28 mouse cellular contexts compared by ENCODE assay signal in the genomic region with DNA sequence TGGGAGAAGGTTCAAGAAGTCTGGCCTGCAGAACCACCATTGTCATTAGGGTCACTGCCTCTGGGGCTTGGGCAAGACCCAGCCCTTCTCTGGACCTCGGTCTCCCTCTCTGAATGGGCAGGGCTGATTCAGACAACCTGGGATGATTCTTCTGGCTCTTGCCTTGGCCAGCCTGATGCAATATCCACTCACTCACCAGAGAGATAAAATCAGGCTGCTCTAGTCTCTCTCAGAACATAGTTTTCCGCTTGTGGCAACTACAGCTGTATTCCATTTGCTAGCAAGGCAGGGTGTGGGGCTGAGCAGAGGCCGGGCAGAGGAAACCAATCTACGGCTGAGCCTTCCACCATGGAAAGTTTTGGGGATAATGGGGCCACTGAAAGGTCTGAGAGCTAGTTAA. TPM values are rescaled to one million over a fixed set of nuclear protein-coding genes. Genes with fewer than 3 reads are reported as not detected.
DNase-seq lines count a peak whose midpoint lies in the region; ATAC-seq and TF ChIP-seq lines count a peak whose summit lies in the region.
"Had no signal": no experiment of that assay in that cellular context is flagged by ENCODE, and none has a peak within 500 bp of the region (broad histone marks: within the 10 kb centered on the region; RNA-seq: fewer than 3 reads in every experiment).

No protein-coding gene starts in this region.

- H3K4me2 ChIP-seq in limb, embryonic 15.5 days, result no peak overlapping the region
- no peak overlapping the region for H3K4me2 ChIP-seq in lung, postnatal 0 days (replicated peaks; ENCODE audit: low read depth, low read length)
- no peak overlapping the region for H3K4me2 ChIP-seq in embryonic facial prominence, embryonic 15.5 days (replicated peaks)
- H3K4me2 ChIP-seq in liver, postnatal 0 days (ENCODE audit: low read depth, low read length), result no peak overlapping the region
- H3K4me2 ChIP-seq: forebrain, embryonic 13.5 days; hindbrain, embryonic 12.5 days had no signal

- peaks cover 77% of the 10 kb centered on the region for H3K36me3 ChIP-seq in limb, embryonic 15.5 days
- no peaks in the 10 kb centered on the region for H3K36me3 ChIP-seq in limb, embryonic 10.5 days
- peaks cover 12% of the 10 kb centered on the region; the same call in 1 of the 2 replicates for H3K36me3 ChIP-seq in lung, postnatal 0 days (ENCODE audit: insufficient read depth, low read length)
- peaks cover 60% of the 10 kb centered on the region for H3K36me3 ChIP-seq in embryonic facial prominence, embryonic 15.5 days
- peaks cover 14% of the 10 kb centered on the region for H3K36me3 ChIP-seq in liver, postnatal 0 days (replicated peaks; ENCODE audit: insufficient read depth, low read length)
- H3K36me3 ChIP-seq: G1E; heart, embryonic 10.5 days; hindbrain, embryonic 12.5 days had no signal

- no peak for ATAC-seq in limb, embryonic 15.5 days (ENCODE audit: insufficient number of reproducible peaks, low FRiP score, low TSS enrichment, low read depth)
- peak; percentile 79 for ATAC-seq in lung, postnatal 0 days
- ATAC-seq in embryonic facial prominence, embryonic 15.5 days (ENCODE audit: insufficient number of reproducible peaks, low FRiP score, low TSS enrichment, low read depth), result peak; percentile 17; the same call in 1 of the 2 replicates
- ATAC-seq in liver, postnatal 0 days, result no peak
- ATAC-seq: CD4-positive, CD25-positive, alpha-beta regulatory T cell, adult 4 months; forebrain, embryonic 13.5 days; forebrain, postnatal 0 days; hindbrain, embryonic 16.5 days had no signal

- H3K27me3 ChIP-seq in limb, embryonic 15.5 days, result no peaks in the 10 kb centered on the region
- no peaks in the 10 kb centered on the region for H3K27me3 ChIP-seq in limb, embryonic 10.5 days (ENCODE audit: low read depth, poor library complexity, severe bottlenecking)
- H3K27me3 ChIP-seq in lung, postnatal 0 days (replicated peaks; ENCODE audit: insufficient read depth, low read length), result no peaks in the 10 kb centered on the region
- H3K27me3 ChIP-seq in embryonic facial prominence, embryonic 15.5 days, result no peaks in the 10 kb centered on the region
- no peaks in the 10 kb centered on the region for H3K27me3 ChIP-seq in liver, postnatal 0 days (ENCODE audit: insufficient read depth, low read length)
- H3K27me3 ChIP-seq: forebrain, embryonic 13.5 days; hindbrain, embryonic 12.5 days had no signal

- TF ChIP-seq CTCF in lung, postnatal 0 days (IDR thresholded peaks at IDR 0.05), result no peak
- no peak for TF ChIP-seq CTCF in liver, postnatal 0 days (IDR thresholded peaks at IDR 0.05; ENCODE audit: low read depth)

- no peak overlapping the region for H3K4me3 ChIP-seq in limb, embryonic 15.5 days
- H3K4me3 ChIP-seq in limb, embryonic 10.5 days, result no peak overlapping the region
- no peak overlapping the region for H3K4me3 ChIP-seq in lung, postnatal 0 days (ENCODE audit: low read depth, low read length)
- no peak overlapping the region for H3K4me3 ChIP-seq in embryonic facial prominence, embryonic 15.5 days (replicated peaks)
- no peak overlapping the region for H3K4me3 ChIP-seq in liver, postnatal 0 days (ENCODE audit: low read depth, low read length)
- H3K4me3 ChIP-seq: forebrain, embryonic 13.5 days; heart, embryonic 10.5 days; hindbrain, embryonic 12.5 days had no signal

- H3K4me1 ChIP-seq in limb, embryonic 15.5 days, result peaks cover 20% of the 10 kb centered on the region; the same call in 1 of the 2 replicates
- H3K4me1 ChIP-seq in limb, embryonic 10.5 days, result peaks cover 7% of the 10 kb centered on the region
- H3K4me1 ChIP-seq in lung, postnatal 0 days (ENCODE audit: insufficient read depth, low read depth, low read length), result no peaks in the 10 kb centered on the region
- peaks cover 23% of the 10 kb centered on the region for H3K4me1 ChIP-seq in embryonic facial prominence, embryonic 15.5 days
- H3K4me1 ChIP-seq in liver, postnatal 0 days (ENCODE audit: insufficient read depth), result no peaks in the 10 kb centered on the region

- H3K9ac ChIP-seq in limb, embryonic 15.5 days, result no peak overlapping the region
- H3K9ac ChIP-seq in lung, postnatal 0 days (replicated peaks; ENCODE audit: low read depth), result no peak overlapping the region
- no peak overlapping the region for H3K9ac ChIP-seq in embryonic facial prominence, embryonic 15.5 days
- H3K9ac ChIP-seq in liver, postnatal 0 days (replicated peaks), result no peak overlapping the region
- H3K9ac ChIP-seq: forebrain, embryonic 13.5 days; forebrain, postnatal 0 days; hindbrain, embryonic 12.5 days had no signal

- 55% methylated on average over 4 of the region's 4 CpGs for WGBS in limb, embryonic 15.5 days
- 82% methylated on average over 4 of the region's 4 CpGs for WGBS in limb, embryonic 10.5 days
- WGBS in lung, postnatal 0 days, result 66% methylated on average over 4 of the region's 4 CpGs
- 40% methylated on average over 4 of the region's 4 CpGs for WGBS in embryonic facial prominence, embryonic 15.5 days
- 87% methylated on average over 4 of the region's 4 CpGs for WGBS in liver, postnatal 0 days (ENCODE audit: insufficient replicate concordance)

- no peaks in the 10 kb centered on the region for H3K9me3 ChIP-seq in limb, embryonic 15.5 days
- H3K9me3 ChIP-seq in limb, embryonic 10.5 days (replicated peaks), result no peaks in the 10 kb centered on the region
- H3K9me3 ChIP-seq in lung, postnatal 0 days (ENCODE audit: low read length), result no peaks in the 10 kb centered on the region
- H3K9me3 ChIP-seq in embryonic facial prominence, embryonic 15.5 days (replicated peaks), result no peaks in the 10 kb centered on the region
- peaks cover 3% of the 10 kb centered on the region; the same call in 1 of the 2 replicates for H3K9me3 ChIP-seq in liver, postnatal 0 days (ENCODE audit: low read length)
- H3K9me3 ChIP-seq: forebrain, embryonic 13.5 days; heart, embryonic 10.5 days; hindbrain, embryonic 12.5 days had no signal

- no peak for DNase-seq in limb, embryonic 10.5 days (ENCODE audit: low spot score)
- peak; percentile 81 for DNase-seq in lung, postnatal 0 days (ENCODE audit: low spot score)
- no peak for DNase-seq in lung, adult 18-20 months
- DNase-seq in A20 (ENCODE audit: low read depth, low spot score), result peak; percentile 8
- DNase-seq in liver, postnatal 0 days, result no peak
- DNase-seq in layer of hippocampus, adult 18-20 months (ENCODE audit: low spot score in 2 of 2), result no peak
- DNase-seq: adrenal gland, adult 8-10 months; adrenal gland, postnatal 36 days; B cell, adult 2 months; cerebellum, adult 2 months; cerebellum, postnatal 14 days; forebrain, postnatal 0 days; gastrocnemius, postnatal 36 days; heart, adult 11 months; heart, postnatal 10 days; heart, postnatal 4 days had no signal

- peak; percentile 47; the same call in 1 of the 2 replicates for TF ChIP-seq EP300 in lung, postnatal 0 days (IDR thresholded peaks at IDR 0.05)
- no peak for TF ChIP-seq EP300 in liver, postnatal 0 days (IDR thresholded peaks at IDR 0.05; ENCODE audit: low read depth)

- 0 out of 2 replicates have a peak overlapping the region, but pooled peaks have one; percentile 48 for H3K27ac ChIP-seq in limb, embryonic 15.5 days
- no peak overlapping the region for H3K27ac ChIP-seq in limb, embryonic 10.5 days
- peak overlapping the region; percentile 76; the same call in 1 of the 2 replicates for H3K27ac ChIP-seq in lung, postnatal 0 days (ENCODE audit: low read length)
- peak overlapping the region; percentile 30; the same call in 1 of the 2 replicates for H3K27ac ChIP-seq in embryonic facial prominence, embryonic 15.5 days (replicated peaks)
- H3K27ac ChIP-seq in liver, postnatal 0 days (ENCODE audit: low read depth), result no peak overlapping the region
- H3K27ac ChIP-seq: forebrain, embryonic 13.5 days; heart, embryonic 10.5 days; hindbrain, embryonic 12.5 days had no signal

RNA-seq across cellular contexts. Expression of a gene that starts 19.4 kb away (rescaled TPM):
- polyA plus RNA-seq in limb, embryonic 15.5 days (2015; fragmentation: Nextera tagmentation; extraction: Ambion mirVana), result not detected in 2 replicates
- polyA plus RNA-seq in limb, embryonic 10.5 days (2016; fragmentation: Nextera tagmentation; extraction: Ambion mirVana), result not detected in 2 replicates
- polyA plus RNA-seq in lung, postnatal 0 days (2015; fragmentation: Nextera tagmentation; extraction: Ambion mirVana), result not detected in 2 replicates
- not detected in 2 replicates for polyA plus RNA-seq in embryonic facial prominence, embryonic 15.5 days (2015; fragmentation: Nextera tagmentation; extraction: Ambion mirVana)
- not detected in 2 replicates for polyA plus RNA-seq in liver, postnatal 0 days (2015; fragmentation: Nextera tagmentation; extraction: Ambion mirVana)
- not detected for total RNA-seq in layer of hippocampus, adult 18-20 months (2021)
- total RNA-seq: adrenal gland, adult 8-10 months; adrenal gland, postnatal 36 days; common myeloid progenitor, adult 5-6 weeks; forebrain, postnatal 0 days; G1E; gastrocnemius, adult 18-20 months; gastrocnemius, postnatal 36 days; heart, postnatal 10 days; heart, postnatal 4 days had no signal
- polyA plus RNA-seq: CD4-positive, CD25-positive, alpha-beta regulatory T cell, adult 4 months; cerebellum, adult 2 months; forebrain, embryonic 13.5 days; forebrain, postnatal 0 days; G1E; heart, embryonic 10.5 days; heart, embryonic 14.5 days; hindbrain, embryonic 12.5 days; hindbrain, embryonic 16.5 days; intestine, embryonic 14.5 days had no signal

RNA-seq across cellular contexts. Expression of a gene that starts 19.8 kb away (rescaled TPM):
- 3.6 and 4.2 TPM in 2 replicates for polyA plus RNA-seq in limb, embryonic 15.5 days (2015; fragmentation: Nextera tagmentation; extraction: Ambion mirVana)
- polyA plus RNA-seq in limb, embryonic 10.5 days (2016; fragmentation: Nextera tagmentation; extraction: Ambion mirVana), result 0.08 and 0.10 TPM in 2 replicates
- polyA plus RNA-seq in lung, postnatal 0 days (2015; fragmentation: Nextera tagmentation; extraction: Ambion mirVana), result 2.3 TPM in 2 replicates
- polyA plus RNA-seq in embryonic facial prominence, embryonic 15.5 days (2015; fragmentation: Nextera tagmentation; extraction: Ambion mirVana), result 3.0 and 3.4 TPM in 2 replicates
- 0.46 and 0.69 TPM in 2 replicates for polyA plus RNA-seq in liver, postnatal 0 days (2015; fragmentation: Nextera tagmentation; extraction: Ambion mirVana)
- 10 to 100 TPM; 55.9 to 63.8 TPM for total RNA-seq in layer of hippocampus, adult 18-20 months (2021)
- polyA plus RNA-seq: G1E had no signal

RNA-seq across cellular contexts. Expression of a gene that starts 36.7 kb away (rescaled TPM):
- not detected in 2 replicates for polyA plus RNA-seq in limb, embryonic 15.5 days (2015; fragmentation: Nextera tagmentation; extraction: Ambion mirVana)
- polyA plus RNA-seq in limb, embryonic 10.5 days (2016; fragmentation: Nextera tagmentation; extraction: Ambion mirVana), result not detected in 2 replicates
- polyA plus RNA-seq in lung, postnatal 0 days (2015; fragmentation: Nextera tagmentation; extraction: Ambion mirVana), result not detected in 2 replicates
- polyA plus RNA-seq in embryonic facial prominence, embryonic 15.5 days (2015; fragmentation: Nextera tagmentation; extraction: Ambion mirVana), result 4.4 and 5.9 TPM in 2 replicates
- polyA plus RNA-seq in liver, postnatal 0 days (2015; fragmentation: Nextera tagmentation; extraction: Ambion mirVana), result not detected in 2 replicates
- under 1 TPM in 1 of 2 experiments, not detected in 1; 0.35 TPM for total RNA-seq in layer of hippocampus, adult 18-20 months (2021)
- total RNA-seq: adrenal gland, adult 8-10 months; adrenal gland, postnatal 36 days; common myeloid progenitor, adult 5-6 weeks; G1E; gastrocnemius, adult 18-20 months; gastrocnemius, postnatal 36 days; heart, postnatal 10 days; heart, postnatal 4 days had no signal
- polyA plus RNA-seq: cerebellum, adult 2 months; forebrain, embryonic 13.5 days; G1E; heart, embryonic 10.5 days; heart, embryonic 14.5 days; hindbrain, embryonic 12.5 days; hindbrain, embryonic 16.5 days; intestine, embryonic 14.5 days had no signal

Comparison
In these comparisons a context has a peak if more than half of its experiments do, and no peak if none do; other contexts are left out.
1. H3K27ac ChIP-seq: peak in limb, embryonic 15.5 days (single experiment), lung, postnatal 0 days (single experiment) and embryonic facial prominence, embryonic 15.5 days (single experiment); none in limb, embryonic 10.5 days (single experiment) and liver, postnatal 0 days (single experiment).
2. DNase-seq: peak in lung, postnatal 0 days (single experiment) and A20 (single experiment); none in limb, embryonic 10.5 days (single experiment), lung, adult 18-20 months (0 of 2), liver, postnatal 0 days (single experiment) and layer of hippocampus, adult 18-20 months (0 of 2).
3. ATAC-seq: peak in lung, postnatal 0 days (single experiment) and embryonic facial prominence, embryonic 15.5 days (single experiment); none in limb, embryonic 15.5 days (single experiment) and liver, postnatal 0 days (single experiment).